40 mouse cellular contexts compared by ENCODE assay signal in the genomic region with DNA sequence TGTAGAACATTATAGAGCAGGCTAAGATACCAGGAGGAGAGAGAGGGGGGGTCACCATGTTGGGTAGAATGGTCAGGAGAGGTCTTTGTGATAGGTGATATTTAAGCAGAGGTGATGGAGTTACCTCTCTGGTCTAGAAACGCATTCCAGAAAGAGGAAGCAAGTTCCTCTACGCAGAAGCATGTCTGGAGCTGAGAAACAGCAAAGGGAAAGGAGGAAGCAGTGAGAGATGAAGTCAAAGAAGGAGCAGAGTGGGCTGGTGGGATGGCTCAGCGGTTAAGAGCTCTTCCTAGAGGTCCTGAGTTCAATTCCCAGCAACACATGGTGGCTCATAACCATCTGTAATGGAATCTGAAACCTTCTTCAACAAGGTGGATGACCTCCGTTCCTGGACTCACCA. TPM values are rescaled to one million over a fixed set of nuclear protein-coding genes. Genes with fewer than 3 reads are reported as not detected.
"Had no signal": no experiment of that assay in that cellular context is flagged by ENCODE, and none has a peak within 500 bp of the region (broad histone marks: within the 10 kb centered on the region; RNA-seq: fewer than 3 reads in every experiment).

No protein-coding gene starts in this region.

- DNase-seq: gastrocnemius, adult 2 months; gastrocnemius, postnatal 10 days; gastrocnemius, postnatal 25 days; heart, adult 11 months; heart, adult 2 months; heart, postnatal 14 days; heart, postnatal 36 days; kidney, adult 11 months; kidney, adult 2 months; kidney, adult 9 months; kidney, postnatal 14 days; kidney, postnatal 36 days; layer of hippocampus, adult 9-11 months; layer of hippocampus, postnatal 36 days; left cerebral cortex, postnatal 4 days had no signal

- H3K4me1 ChIP-seq: heart, embryonic 13.5 days; heart, embryonic 15.5 days; hindbrain, embryonic 13.5 days; hindbrain, embryonic 15.5 days; kidney, embryonic 15.5 days; limb, embryonic 13.5 days; limb, embryonic 15.5 days had no signal

- H3K27me3 ChIP-seq: heart, embryonic 13.5 days; heart, embryonic 15.5 days; hindbrain, embryonic 13.5 days; hindbrain, embryonic 15.5 days; kidney, embryonic 15.5 days; limb, embryonic 13.5 days; limb, embryonic 15.5 days; liver, embryonic 12.5 days had no signal

- H3K9me3 ChIP-seq: hindbrain, embryonic 15.5 days; kidney, embryonic 15.5 days; limb, embryonic 15.5 days; liver, embryonic 12.5 days had no signal

- H3K4me3 ChIP-seq: gastrocnemius, adult 2 months; heart, adult 2 months; heart, embryonic 13.5 days; heart, embryonic 15.5 days; hindbrain, embryonic 13.5 days; hindbrain, embryonic 15.5 days; kidney, embryonic 15.5 days; limb, embryonic 13.5 days; limb, embryonic 15.5 days; liver, embryonic 12.5 days had no signal

- ATAC-seq: inflammation-experienced regulatory T-cells, adult 6 months; intestine, embryonic 16.5 days; liver, embryonic 12.5 days had no signal

- H3K9ac ChIP-seq: heart, embryonic 13.5 days; heart, embryonic 15.5 days; hindbrain, embryonic 13.5 days; hindbrain, embryonic 15.5 days; kidney, embryonic 15.5 days; limb, embryonic 13.5 days; limb, embryonic 15.5 days; liver, embryonic 12.5 days had no signal

- H3K4me2 ChIP-seq: heart, embryonic 11.5 days; heart, embryonic 13.5 days; heart, embryonic 15.5 days; hindbrain, embryonic 13.5 days; hindbrain, embryonic 15.5 days; kidney, embryonic 15.5 days; limb, embryonic 13.5 days; limb, embryonic 15.5 days; liver, embryonic 12.5 days had no signal

- H3K36me3 ChIP-seq: hindbrain, embryonic 15.5 days had no signal

- H3K27ac ChIP-seq: gastrocnemius, adult 2 months; heart, adult 2 months; heart, embryonic 13.5 days; heart, embryonic 15.5 days; hindbrain, embryonic 13.5 days; hindbrain, embryonic 15.5 days; kidney, embryonic 15.5 days; kidney, postnatal 0 days; limb, embryonic 13.5 days; limb, embryonic 15.5 days; liver, embryonic 12.5 days had no signal

RNA-seq across cellular contexts. Expression of a gene that starts 55.1 kb away (rescaled TPM):
- total RNA-seq: gastrocnemius, adult 2 months; gastrocnemius, postnatal 10 days; gastrocnemius, postnatal 25 days; gastrocnemius, postnatal 4 days; heart, adult 2 months; heart, postnatal 14 days; heart, postnatal 36 days; hematopoietic stem cell, adult 5-6 weeks; layer of hippocampus, adult 18-20 months; layer of hippocampus, adult 8-10 months; layer of hippocampus, postnatal 14 days; layer of hippocampus, postnatal 36 days; left cerebral cortex, adult 18-20 months; left cerebral cortex, adult 8-10 months; left cerebral cortex, postnatal 10 days; left cerebral cortex, postnatal 25 days; left cerebral cortex, postnatal 4 days; liver, adult 2 months had no signal
- polyA plus RNA-seq: heart, adult 2 months; heart, embryonic 13.5 days; heart, embryonic 15.5 days; heart, postnatal 0 days; hindbrain, embryonic 11.5 days; hindbrain, embryonic 13.5 days; hindbrain, embryonic 15.5 days; inflammation-experienced regulatory T-cells, adult 6 months; intestine, embryonic 16.5 days; limb, embryonic 11.5 days; limb, embryonic 13.5 days; limb, embryonic 15.5 days; liver, adult 2 months had no signal
